Mouse (Mus musculus): ENCODE measurements around the gene Yjefn3. TPM values are rescaled to one million over a fixed set of nuclear protein-coding genes. Genes with fewer than 3 reads are reported as not detected.

Yjefn3 gene
- polyA plus RNA-seq, 1 experiment from 2014 or later: 15.6 TPM

GRCm38 (mm10) chr8:69888244-69888866 lies 14.2 kb downstream of the Yjefn3 start:
- Histone ChIP-seq H3K9me3 (replicated peaks) (no peaks in the 10 kb centered on the region), H3K9ac (replicated peaks) (no peak overlapping the region), H3K36me3 (no peaks in the 10 kb centered on the region), H3K27ac (replicated peaks) (no peak overlapping the region), H3K27me3 (replicated peaks) (peaks cover 71% of the 10 kb centered on the region), H3K4me1 (peaks cover 41% of the 10 kb centered on the region), H3K4me2 (peak overlapping the region; percentile 55), H3K4me3 (replicated peaks) (peak overlapping the region; percentile 24)
- no peak for ATAC-seq (ENCODE audit: low FRiP score)
- WGBS: 6% methylated on average over 24 of the region's 24 CpGs

- H3K9me3 ChIP-seq (replicated peaks): no peaks in the 10 kb centered on the region
These were observed 14.9 kb downstream of the Yjefn3 start, which contains the start of gene Cilp2 for GRCm38 (mm10) chr8:69887289-69888243. Gene Cilp2 (minus strand): TSS chr8:69887687.

GRCm38 (mm10) chr8:69884141-69884540 lies 18.4 kb downstream of the Yjefn3 start:
- no peak overlapping the region for H3K9ac ChIP-seq (replicated peaks)
- H3K27me3 ChIP-seq (replicated peaks): peaks cover 99% of the 10 kb centered on the region
- no peak for ATAC-seq (ENCODE audit: low FRiP score)
- H3K9me3 ChIP-seq (replicated peaks): no peaks in the 10 kb centered on the region
- 54% methylated on average over 13 of the region's 13 CpGs for WGBS
- no peaks in the 10 kb centered on the region for H3K36me3 ChIP-seq
- no peak overlapping the region for H3K27ac ChIP-seq (replicated peaks)
- H3K4me2 ChIP-seq: no peak overlapping the region
- no peak overlapping the region for H3K4me3 ChIP-seq (replicated peaks)
- H3K4me1 ChIP-seq: peaks cover 70% of the 10 kb centered on the region

More at GRCm38 (mm10) chr8:69887289-69888243, 14.9 kb downstream of the Yjefn3 start, which contains the start of gene Cilp2:
- Histone ChIP-seq H3K36me3 (no peaks in the 10 kb centered on the region), H3K4me1 (peaks cover 49% of the 10 kb centered on the region), H3K4me3 (replicated peaks) (peak within 1 kb of the TSS; percentile 24), H3K27me3 (replicated peaks) (peaks cover 79% of the 10 kb centered on the region), H3K9ac (replicated peaks) (no peak within 1 kb of the TSS), H3K4me2 (peak within 1 kb of the TSS; percentile 55), H3K27ac (replicated peaks) (no peak within 1 kb of the TSS)
- ATAC-seq (ENCODE audit: low FRiP score): no peak
- WGBS: 1% methylated on average over 59 of the region's 60 CpGs

- Histone ChIP-seq H3K9ac (replicated peaks) (0 out of 2 replicates have a peak overlapping the region, but pooled peaks have one; percentile 34), H3K9me3 (replicated peaks) (no peaks in the 10 kb centered on the region), H3K4me3 (replicated peaks) (peak overlapping the region; percentile 49), H3K36me3 (no peaks in the 10 kb centered on the region), H3K27ac (replicated peaks) (no peak overlapping the region), H3K4me1 (peaks cover 59% of the 10 kb centered on the region), H3K27me3 (replicated peaks) (peaks cover 97% of the 10 kb centered on the region), H3K4me2 (peak overlapping the region; percentile 56)
- ATAC-seq (ENCODE audit: low FRiP score): no peak
- WGBS: 15% methylated on average over 52 of the region's 52 CpGs
These were observed 19.5 kb downstream of the Yjefn3 start for GRCm38 (mm10) chr8:69882833-69883600.

- Histone ChIP-seq H3K4me1 (peaks cover 51% of the 10 kb centered on the region), H3K4me3 (replicated peaks) (peak overlapping the region; percentile 49), H3K9me3 (replicated peaks) (no peaks in the 10 kb centered on the region), H3K9ac (replicated peaks) (peak overlapping the region; percentile 34; the same call in 1 of the 2 replicates), H3K27ac (replicated peaks) (no peak overlapping the region), H3K36me3 (no peaks in the 10 kb centered on the region), H3K4me2 (peak overlapping the region; percentile 56), H3K27me3 (replicated peaks) (peaks cover 91% of the 10 kb centered on the region)
- ATAC-seq (ENCODE audit: low FRiP score): peak; percentile 77
- 5% methylated on average over 102 of the region's 103 CpGs for WGBS
These were observed 20.3 kb downstream of the Yjefn3 start for GRCm38 (mm10) chr8:69882021-69882756.

- H3K4me3 ChIP-seq (replicated peaks): peak overlapping the region; percentile 49
- peak; percentile 27; the same call in 1 of the 2 replicates for ATAC-seq (ENCODE audit: low FRiP score)
- H3K4me2 ChIP-seq: peak overlapping the region; percentile 56
- H3K9me3 ChIP-seq (replicated peaks): no peaks in the 10 kb centered on the region
- H3K27me3 ChIP-seq (replicated peaks): peaks cover 89% of the 10 kb centered on the region
- peak overlapping the region; percentile 15; the same call in 1 of the 2 replicates for H3K9ac ChIP-seq (replicated peaks)
- H3K27ac ChIP-seq (replicated peaks): no peak overlapping the region
- no peaks in the 10 kb centered on the region for H3K36me3 ChIP-seq
- WGBS: 19% methylated on average over 79 of the region's 79 CpGs
- H3K4me1 ChIP-seq: peaks cover 45% of the 10 kb centered on the region
These were observed 21.1 kb downstream of the Yjefn3 start for GRCm38 (mm10) chr8:69881261-69881865.

GRCm38 (mm10) chr8:69880841-69881240 lies 21.7 kb downstream of the Yjefn3 start:
- peak overlapping the region; percentile 56 for H3K4me2 ChIP-seq
- H3K36me3 ChIP-seq: no peaks in the 10 kb centered on the region
- no peak overlapping the region for H3K27ac ChIP-seq (replicated peaks)
- H3K27me3 ChIP-seq (replicated peaks): peaks cover 84% of the 10 kb centered on the region
- no peak for ATAC-seq (ENCODE audit: low FRiP score)
- 13% methylated on average over 37 of the region's 37 CpGs for WGBS
- no peaks in the 10 kb centered on the region for H3K9me3 ChIP-seq (replicated peaks)
- peak overlapping the region; percentile 49 for H3K4me3 ChIP-seq (replicated peaks)
- no peak overlapping the region for H3K9ac ChIP-seq (replicated peaks)
- H3K4me1 ChIP-seq: peaks cover 42% of the 10 kb centered on the region

- Histone ChIP-seq H3K36me3 (no peaks in the 10 kb centered on the region), H3K4me3 (replicated peaks) (no peak overlapping the region), H3K9me3 (replicated peaks) (no peaks in the 10 kb centered on the region), H3K9ac (replicated peaks) (no peak overlapping the region), H3K27ac (replicated peaks) (no peak overlapping the region), H3K4me2 (peak overlapping the region; percentile 56; the same call in 1 of the 2 replicates), H3K4me1 (peaks cover 38% of the 10 kb centered on the region), H3K27me3 (replicated peaks) (peaks cover 72% of the 10 kb centered on the region)
- 56% methylated on average over 8 of the region's 8 CpGs for WGBS
- no peak for ATAC-seq (ENCODE audit: low FRiP score)
These were observed 22.8 kb downstream of the Yjefn3 start for GRCm38 (mm10) chr8:69879678-69880077.

- H3K4me2 ChIP-seq: no peak overlapping the region
- peaks cover 56% of the 10 kb centered on the region for H3K27me3 ChIP-seq (replicated peaks)
- H3K9ac ChIP-seq (replicated peaks): no peak overlapping the region
- H3K9me3 ChIP-seq (replicated peaks): no peaks in the 10 kb centered on the region
- ATAC-seq (ENCODE audit: low FRiP score): no peak
- no peaks in the 10 kb centered on the region for H3K36me3 ChIP-seq
- H3K27ac ChIP-seq (replicated peaks): no peak overlapping the region
- no peak overlapping the region for H3K4me3 ChIP-seq (replicated peaks)
- WGBS: 62% methylated on average over 3 of the region's 3 CpGs
- H3K4me1 ChIP-seq: peaks cover 34% of the 10 kb centered on the region
These were observed 24.5 kb downstream of the Yjefn3 start for GRCm38 (mm10) chr8:69877992-69878391.

- no peaks in the 10 kb centered on the region; the same call in 1 of the 2 replicates for H3K36me3 ChIP-seq
- 87% methylated on average over 4 of the region's 4 CpGs for WGBS
- H3K27ac ChIP-seq (replicated peaks): no peak overlapping the region
- H3K4me3 ChIP-seq (replicated peaks): no peak overlapping the region
- no peak overlapping the region for H3K4me2 ChIP-seq
- ATAC-seq (ENCODE audit: low FRiP score): no peak
- H3K4me1 ChIP-seq: peaks cover 28% of the 10 kb centered on the region
- no peak overlapping the region for H3K9ac ChIP-seq (replicated peaks)
- H3K27me3 ChIP-seq (replicated peaks): peaks cover 50% of the 10 kb centered on the region
- no peaks in the 10 kb centered on the region for H3K9me3 ChIP-seq (replicated peaks)
These were observed 25.1 kb downstream of the Yjefn3 start for GRCm38 (mm10) chr8:69877396-69877795.
